Mouse (Mus musculus) limb, embryonic 10.5 days (tissue): ENCODE results near the gene Gpr156. TPM values are rescaled to one million over a fixed set of nuclear protein-coding genes. Genes with fewer than 3 reads are reported as not detected.

Experiments used
- DNase-seq: peaks from one replicate; pipeline ENCODE4 v3.0.0-alpha.2; 2017; ENCODE audit warnings: low spot score
- H3K27ac ChIP-seq: fragments of 300-500 bp; sonication (generic); 2 replicates; pipeline ENCODE4 v1.5.1; 2016; ENCODE audit warnings: mild to moderate bottlenecking
- H3K27me3 ChIP-seq: fragments of 300-500 bp; sonication (generic); 2 replicates; pipeline ENCODE4 v1.6.1; 2016; ENCODE audit warnings: low read depth, mild to moderate bottlenecking; ENCODE audit not compliant: poor library complexity, severe bottlenecking
- H3K36me3 ChIP-seq: fragments of 300-500 bp; sonication (generic); 2 replicates; pipeline ENCODE4 v1.6.1; 2016; ENCODE audit warnings: mild to moderate bottlenecking, moderate library complexity
- H3K4me1 ChIP-seq: fragments of 300-500 bp; sonication (generic); 2 replicates; pipeline ENCODE4 v1.6.1; 2016
- H3K4me3 ChIP-seq: fragments of 300-500 bp; sonication (generic); 2 replicates; pipeline ENCODE4 v1.5.1; 2016; ENCODE audit warnings: mild to moderate bottlenecking, moderate library complexity
- H3K9me3 ChIP-seq: fragments of 300-500 bp; sonication (generic); replicated peaks from 2 replicates; pipeline ENCODE4 v1.6.1; 2016; ENCODE audit warnings: mild to moderate bottlenecking
- WGBS: fragments of 180-500 bp; shearing (Covaris S2); methylation state at CpG from one replicate; pipeline ENCODE4 v1.1.7; 2016; 5-methylcytosine and 5-hydroxymethylcytosine counted together
- polyA plus RNA-seq: library from polyadenylated mRNA; unstranded; fragments of >200 nt; fragmentation: Nextera tagmentation; extraction: Ambion mirVana; gene quantifications from 2 replicates; pipeline ENCODE4 v1.2.1, GENCODE M21; 2016

Gene Gpr156
- polyA plus RNA-seq, 1 experiment from 2014 or later: 0.86 TPM

GRCm38 (mm10) chr16:37973855-37974519 lies 57.7 kb downstream of the Gpr156 start:
- Histone ChIP-seq H3K9me3 (no peaks in the 10 kb centered on the region), H3K4me3 (no peak overlapping the region)

DNA sequence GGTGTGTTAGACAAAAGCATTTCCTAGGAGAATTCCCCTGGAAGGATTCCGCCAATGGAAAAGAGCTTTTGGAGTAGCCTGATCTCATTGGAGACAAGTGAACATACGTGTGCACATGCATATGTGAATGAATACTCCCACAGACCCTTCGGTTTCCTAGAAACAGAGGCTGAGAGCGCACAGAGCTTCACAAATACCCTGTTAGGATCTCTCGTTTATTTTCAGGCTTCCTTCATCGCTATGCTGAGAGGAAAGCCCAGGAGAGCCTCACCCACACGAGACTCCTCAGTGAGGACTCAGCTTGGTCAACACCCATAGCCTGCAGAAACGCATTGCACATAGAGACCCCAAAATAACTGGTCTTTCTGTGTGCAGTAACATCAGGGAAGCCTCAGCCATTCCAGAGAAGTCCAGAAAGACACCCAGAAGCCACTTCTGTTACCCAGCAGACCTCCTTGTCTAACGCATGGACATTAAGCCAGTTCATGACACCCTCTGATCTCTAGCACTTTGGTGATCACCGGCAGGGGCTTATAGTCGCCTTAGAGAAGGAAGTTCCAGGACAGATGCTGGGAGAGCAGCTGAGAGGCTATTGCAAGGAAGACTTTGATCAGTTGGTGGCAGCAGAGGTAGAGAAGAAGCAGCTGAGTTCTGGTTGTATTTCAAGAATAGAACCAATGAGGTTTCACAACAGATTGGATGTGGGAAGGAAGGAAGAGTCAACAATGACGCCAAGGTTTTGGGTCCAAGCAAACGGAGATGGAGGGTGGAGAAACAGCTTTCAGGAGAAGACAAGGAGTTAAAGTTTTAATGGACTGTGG lies 58.4 kb downstream of the Gpr156 start:
- no peak overlapping the region for H3K27ac ChIP-seq

More at GRCm38 (mm10) chr16:37973855-37974519, 57.7 kb downstream of the Gpr156 start:
- Histone ChIP-seq H3K27ac (no peak overlapping the region), H3K36me3 (no peaks in the 10 kb centered on the region), H3K27me3 (no peaks in the 10 kb centered on the region), H3K4me1 (no peaks in the 10 kb centered on the region)
- 69% methylated on average over 11 of the region's 11 CpGs for WGBS
- no peak for DNase-seq

GRCm38 (mm10) chr16:37981907-37982306 lies 65.6 kb downstream of the Gpr156 start:
- H3K9me3 ChIP-seq: no peaks in the 10 kb centered on the region
- H3K4me3 ChIP-seq: no peak overlapping the region
- 73% methylated on average over 1 of the region's 1 CpGs for WGBS
- no peaks in the 10 kb centered on the region for H3K36me3 ChIP-seq
- no peaks in the 10 kb centered on the region for H3K27me3 ChIP-seq
- no peak overlapping the region for H3K27ac ChIP-seq
- no peak for DNase-seq
- H3K4me1 ChIP-seq: no peaks in the 10 kb centered on the region

More for the DNA sequence above, 58.4 kb downstream of the Gpr156 start:
- Histone ChIP-seq H3K36me3 (no peaks in the 10 kb centered on the region), H3K27me3 (no peaks in the 10 kb centered on the region), H3K4me3 (no peak overlapping the region), H3K9me3 (no peaks in the 10 kb centered on the region), H3K4me1 (no peaks in the 10 kb centered on the region)
- no peak for DNase-seq
- 63% methylated on average over 13 of the region's 13 CpGs for WGBS

GRCm38 (mm10) chr16:37988211-37988865 lies 72.0 kb downstream of the Gpr156 start:
- Histone ChIP-seq H3K4me3 (no peak overlapping the region), H3K36me3 (no peaks in the 10 kb centered on the region), H3K27me3 (no peaks in the 10 kb centered on the region), H3K4me1 (peaks cover 46% of the 10 kb centered on the region), H3K27ac (0 out of 2 replicates have a peak overlapping the region, but pooled peaks have one; percentile 25), H3K9me3 (no peaks in the 10 kb centered on the region)
- WGBS: 43% methylated on average over 11 of the region's 11 CpGs
- peak; percentile 37 for DNase-seq

GRCm38 (mm10) chr16:37989796-37990195 lies 73.5 kb downstream of the Gpr156 start:
- WGBS: 86% methylated on average over 3 of the region's 3 CpGs
- Histone ChIP-seq H3K4me1 (peaks cover 56% of the 10 kb centered on the region), H3K27me3 (no peaks in the 10 kb centered on the region), H3K27ac (no peak overlapping the region), H3K4me3 (no peak overlapping the region), H3K36me3 (no peaks in the 10 kb centered on the region), H3K9me3 (no peaks in the 10 kb centered on the region)
- DNase-seq: no peak

DNA sequence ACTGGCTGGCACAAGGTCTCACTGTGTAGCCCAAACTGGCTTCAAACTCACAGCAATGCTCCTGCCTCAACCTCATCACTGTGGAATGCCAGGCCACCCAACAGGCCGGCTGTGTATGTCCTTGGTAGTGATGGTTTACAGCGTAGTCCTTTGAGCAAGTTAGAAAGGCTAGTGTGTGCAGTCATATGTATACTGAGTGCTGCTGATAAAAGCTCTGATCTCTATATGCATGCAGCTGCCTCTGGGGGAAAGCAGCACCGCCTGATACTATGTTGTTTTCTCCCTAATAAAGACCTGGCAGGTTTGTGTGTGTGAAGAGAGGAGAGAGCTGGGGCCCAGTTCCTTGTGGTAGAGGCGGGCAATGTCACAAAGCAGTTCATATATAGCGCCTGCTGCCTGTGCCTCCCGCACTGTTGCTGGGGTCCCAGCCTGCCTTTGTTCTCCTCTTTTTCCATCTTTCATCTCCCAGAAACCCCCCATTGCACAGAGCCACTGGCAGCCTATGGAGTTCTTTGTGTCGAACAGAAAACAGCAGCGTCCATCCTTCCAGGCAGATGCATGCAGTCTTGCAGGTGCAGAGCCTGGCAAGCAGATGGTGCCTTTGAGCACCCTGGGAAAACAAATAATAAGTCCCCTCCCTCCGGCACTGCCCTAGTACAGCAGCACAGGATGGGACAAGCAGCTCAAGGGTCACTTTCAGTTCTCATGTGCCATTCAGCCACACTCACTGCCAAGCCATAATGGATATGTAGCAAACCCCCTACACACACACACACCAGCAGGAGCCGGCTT lies 74.5 kb downstream of the Gpr156 start:
- Histone ChIP-seq H3K27ac (peak overlapping the region; percentile 47), H3K9me3 (no peaks in the 10 kb centered on the region), H3K27me3 (no peaks in the 10 kb centered on the region), H3K4me1 (peaks cover 60% of the 10 kb centered on the region), H3K36me3 (no peaks in the 10 kb centered on the region), H3K4me3 (no peak overlapping the region)
- DNase-seq: peak; percentile 37
- WGBS: 70% methylated on average over 10 of the region's 10 CpGs

DNA sequence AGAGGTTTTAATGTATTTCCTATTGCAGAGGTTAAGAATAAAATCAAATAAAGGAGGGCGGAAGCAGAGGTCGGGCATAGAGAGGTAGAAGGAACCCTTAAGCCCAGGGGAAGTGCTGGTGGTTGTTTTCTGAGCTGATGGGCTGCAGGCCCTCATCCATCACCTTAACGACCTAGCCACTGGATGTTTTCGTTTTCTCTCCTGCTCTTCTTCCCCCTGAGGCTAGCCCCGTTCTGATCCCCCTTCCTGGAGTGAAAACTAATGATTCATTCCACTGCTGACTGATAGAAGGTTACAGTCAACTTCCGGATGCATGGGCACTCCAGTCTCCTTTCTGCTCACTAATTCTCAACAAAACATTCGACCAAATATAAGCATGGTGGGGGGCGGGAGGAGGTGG lies 76.5 kb downstream of the Gpr156 start:
- no peak for DNase-seq
- Histone ChIP-seq H3K4me3 (no peak overlapping the region), H3K27me3 (no peaks in the 10 kb centered on the region), H3K4me1 (peaks cover 54% of the 10 kb centered on the region), H3K36me3 (no peaks in the 10 kb centered on the region), H3K27ac (no peak overlapping the region), H3K9me3 (no peaks in the 10 kb centered on the region)
- WGBS: 15% methylated on average over 8 of the region's 8 CpGs

GRCm38 (mm10) chr16:37994647-37995046 lies 78.4 kb downstream of the Gpr156 start:
- Histone ChIP-seq H3K4me1 (peaks cover 37% of the 10 kb centered on the region), H3K36me3 (no peaks in the 10 kb centered on the region), H3K4me3 (no peak overlapping the region), H3K27me3 (no peaks in the 10 kb centered on the region), H3K9me3 (no peaks in the 10 kb centered on the region), H3K27ac (no peak overlapping the region)
- WGBS: 10% methylated on average over 12 of the region's 12 CpGs
- DNase-seq: peak; percentile 45

DNA sequence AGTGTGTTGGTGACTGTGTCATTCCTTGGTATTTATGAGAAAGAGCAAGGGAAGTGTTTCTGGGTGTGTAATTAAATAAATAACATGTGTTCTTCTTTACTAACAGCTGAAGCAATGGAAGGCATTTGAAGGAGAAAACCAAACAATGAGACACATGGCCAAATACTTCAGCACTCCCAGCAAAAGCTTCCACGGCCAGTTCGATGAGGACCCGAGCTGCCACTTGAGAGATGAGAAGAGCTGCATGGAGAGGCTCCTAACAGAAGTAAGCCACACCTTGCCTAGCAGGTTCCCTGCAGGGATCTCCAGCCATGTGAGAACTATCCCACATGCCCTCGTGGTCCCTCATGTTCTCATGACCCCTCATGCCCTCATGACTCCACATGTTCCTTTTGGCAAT lies 81.5 kb downstream of the Gpr156 start:
- DNase-seq: no peak
- Histone ChIP-seq H3K36me3 (no peaks in the 10 kb centered on the region), H3K27ac (no peak overlapping the region), H3K9me3 (no peaks in the 10 kb centered on the region), H3K4me1 (peaks cover 20% of the 10 kb centered on the region), H3K4me3 (no peak overlapping the region), H3K27me3 (no peaks in the 10 kb centered on the region)
- 73% methylated on average over 4 of the region's 4 CpGs for WGBS

DNA sequence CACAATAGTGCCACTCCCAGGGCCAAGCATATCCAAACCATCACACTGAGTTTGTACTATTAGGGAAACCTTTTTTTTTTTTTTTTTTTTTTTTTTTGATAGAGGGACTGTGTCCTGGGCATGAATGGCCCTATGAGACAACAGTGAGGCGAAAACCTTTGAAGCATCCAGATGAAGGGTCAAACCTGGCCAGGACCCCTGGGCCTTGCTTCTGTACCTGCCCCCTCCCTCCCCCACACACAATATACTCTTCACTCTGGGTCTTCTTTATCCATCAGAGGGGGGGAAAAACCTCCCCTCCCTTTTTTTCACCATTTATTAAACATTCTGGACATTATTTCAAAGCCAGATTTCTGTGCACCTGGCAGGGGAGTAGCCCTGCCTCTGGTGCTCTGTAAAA lies 83.5 kb downstream of the Gpr156 start:
- 84% methylated on average over 1 of the region's 1 CpGs for WGBS

DNA sequence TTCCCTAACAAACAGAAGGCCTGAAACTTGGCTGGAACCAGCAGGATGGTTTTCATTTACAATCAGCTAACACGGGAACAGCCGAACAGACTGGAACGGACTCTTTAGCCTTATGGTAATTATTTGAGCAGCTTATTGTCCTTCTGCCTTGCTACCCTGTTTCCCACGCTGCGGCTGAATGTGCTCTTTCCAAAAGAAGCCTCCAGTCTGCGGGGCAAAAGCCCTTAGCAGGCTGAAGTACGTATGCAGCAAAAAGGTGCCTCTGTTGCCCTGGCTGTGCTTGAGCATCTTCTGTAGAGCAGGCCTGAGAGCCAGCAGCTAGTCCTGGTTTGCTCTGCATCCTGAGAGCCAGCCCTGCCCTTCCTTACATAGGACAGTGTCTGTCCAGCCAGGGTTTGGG lies 83.9 kb downstream of the Gpr156 start:
- Histone ChIP-seq H3K36me3 (no peaks in the 10 kb centered on the region), H3K4me1 (no peaks in the 10 kb centered on the region; the same call in 1 of the 2 replicates), H3K9me3 (no peaks in the 10 kb centered on the region), H3K27me3 (no peaks in the 10 kb centered on the region), H3K27ac (no peak overlapping the region), H3K4me3 (no peak overlapping the region)
- peak; percentile 24 for DNase-seq
- WGBS: 73% methylated on average over 7 of the region's 7 CpGs

More for the DNA sequence above, 83.5 kb downstream of the Gpr156 start:
- H3K9me3 ChIP-seq: no peaks in the 10 kb centered on the region
- no peaks in the 10 kb centered on the region for H3K36me3 ChIP-seq
- H3K4me3 ChIP-seq: no peak overlapping the region
- H3K27ac ChIP-seq: no peak overlapping the region
- H3K4me1 ChIP-seq: peaks cover 4% of the 10 kb centered on the region
- no peaks in the 10 kb centered on the region for H3K27me3 ChIP-seq
- no peak for DNase-seq

DNA sequence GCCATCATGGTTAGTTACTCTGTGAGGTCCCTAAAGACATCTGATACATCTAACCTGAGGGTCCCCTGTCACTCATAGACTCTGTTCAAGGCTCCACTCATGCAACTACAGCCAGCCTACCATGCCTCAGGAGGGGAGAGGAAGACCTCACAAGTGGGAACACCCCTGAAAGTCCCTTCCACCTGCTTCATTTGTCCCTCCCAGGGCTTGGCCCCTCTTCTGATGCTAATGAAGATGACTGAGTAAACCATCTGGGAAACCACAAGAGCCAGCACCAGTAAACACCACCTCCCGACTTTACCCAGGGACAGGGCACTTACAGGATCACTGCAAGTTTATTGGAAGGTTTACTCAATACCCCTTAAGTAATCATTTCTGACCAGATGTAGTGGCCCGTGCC lies 85.5 kb downstream of the Gpr156 start:
- WGBS: 53% methylated on average over 2 of the region's 2 CpGs
- peak; percentile 24 for DNase-seq
- Histone ChIP-seq H3K4me3 (no peak overlapping the region), H3K36me3 (no peaks in the 10 kb centered on the region), H3K9me3 (no peaks in the 10 kb centered on the region), H3K27ac (no peak overlapping the region), H3K4me1 (no peaks in the 10 kb centered on the region), H3K27me3 (no peaks in the 10 kb centered on the region)
